Mouse (Mus musculus): ENCODE data around the gene Tmem167.
A peak's percentile ranks its signal among the peaks of the same experiment; 100 is the strongest.
"Not testable (repeated sequence)": the region's sequence is repeated elsewhere in the genome, so short reads cannot be mapped to it uniquely, and the experiment has no call there.

The Tmem167 gene

DNA sequence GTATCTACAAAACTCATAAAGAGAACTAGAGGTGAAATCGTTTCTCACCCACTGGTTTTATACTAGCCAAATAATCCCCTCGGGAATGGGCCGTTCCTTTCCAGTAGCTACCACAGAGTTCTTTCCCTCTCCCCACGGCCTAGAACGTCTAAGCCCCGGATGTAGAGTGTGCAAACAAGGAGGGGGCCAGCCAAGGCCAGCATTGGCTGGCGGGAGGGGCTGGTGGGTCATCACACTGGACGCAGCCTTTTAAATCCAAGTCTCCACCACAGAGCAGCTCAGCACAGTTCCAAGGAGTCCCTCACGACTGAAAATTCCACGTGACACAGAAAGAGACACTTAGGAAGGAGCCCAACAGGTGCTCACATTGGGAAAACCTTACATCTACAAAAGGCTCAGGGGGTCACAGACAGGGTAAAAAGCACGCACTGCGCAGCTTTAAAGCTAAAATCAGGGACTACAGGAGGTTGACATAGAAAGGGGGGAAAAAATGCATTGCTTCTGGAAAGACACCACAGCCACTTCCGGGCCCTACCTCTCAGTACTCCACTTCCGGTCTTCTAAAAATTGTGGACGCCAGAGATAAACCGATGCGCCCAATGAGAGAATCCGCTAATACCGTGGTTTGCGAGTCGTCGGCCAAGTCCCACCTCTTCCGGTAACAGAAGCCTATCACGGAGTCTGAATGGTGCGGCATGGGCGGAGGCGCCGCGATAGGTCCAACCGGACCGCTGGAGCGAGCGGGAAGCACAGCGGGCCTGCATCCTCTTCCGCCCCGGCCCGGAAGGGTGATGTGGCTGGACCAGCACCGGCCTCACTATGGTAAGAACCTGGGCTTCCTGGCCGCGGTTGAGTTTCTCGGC, at the start of gene Tmem167, which contains the start of gene Xrcc4:
TSS of gene Tmem167 (plus strand) at position 162 of the 863 bp plus-strand sequence.
TSS of gene Xrcc4 (minus strand) at position 647 of the 863 bp plus-strand sequence.
- DNase-seq (ENCODE audit: low spot score), result peak; percentile 89

DNA sequence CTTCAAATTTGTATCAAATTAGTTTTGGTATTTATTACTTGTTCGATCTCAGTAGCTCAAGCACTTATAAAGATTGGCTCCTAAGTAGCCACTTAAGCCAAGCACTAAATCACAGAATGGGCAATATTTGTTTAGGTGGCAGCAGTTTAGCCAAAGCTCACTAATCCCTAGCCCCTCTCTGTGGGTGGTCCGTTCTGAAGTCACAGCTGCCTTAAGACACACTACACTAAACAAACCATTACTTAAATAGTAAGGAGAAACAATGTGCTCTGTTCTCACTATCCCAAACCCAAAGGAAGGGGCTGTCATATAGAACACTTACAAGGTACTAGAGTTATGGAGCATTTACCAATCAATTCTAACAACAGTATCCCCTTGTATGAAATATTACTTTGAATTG, 49.3 kb upstream of the Tmem167 start:
- DNase-seq (ENCODE audit: low spot score), result no peak

DNA sequence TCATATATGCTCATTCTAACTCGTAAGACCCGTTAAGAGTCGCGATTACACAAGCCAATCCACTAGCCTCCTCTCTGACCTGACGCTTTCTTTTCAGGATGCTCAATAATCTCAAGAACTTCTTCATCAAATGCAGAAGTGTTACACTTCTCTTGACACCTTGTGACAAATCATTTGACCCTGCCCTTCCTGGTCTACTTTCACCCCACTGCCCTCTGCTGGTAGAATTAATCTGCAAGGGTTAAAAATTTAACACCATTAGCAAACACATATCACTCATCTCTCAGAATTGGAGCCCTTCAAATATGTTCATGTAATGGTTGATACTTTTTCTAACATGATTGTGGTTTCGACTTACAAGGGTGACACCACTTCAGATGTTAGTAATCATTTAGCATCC, 37.2 kb upstream of the Tmem167 start:
- DNase-seq (ENCODE audit: low spot score), result no peak

DNA sequence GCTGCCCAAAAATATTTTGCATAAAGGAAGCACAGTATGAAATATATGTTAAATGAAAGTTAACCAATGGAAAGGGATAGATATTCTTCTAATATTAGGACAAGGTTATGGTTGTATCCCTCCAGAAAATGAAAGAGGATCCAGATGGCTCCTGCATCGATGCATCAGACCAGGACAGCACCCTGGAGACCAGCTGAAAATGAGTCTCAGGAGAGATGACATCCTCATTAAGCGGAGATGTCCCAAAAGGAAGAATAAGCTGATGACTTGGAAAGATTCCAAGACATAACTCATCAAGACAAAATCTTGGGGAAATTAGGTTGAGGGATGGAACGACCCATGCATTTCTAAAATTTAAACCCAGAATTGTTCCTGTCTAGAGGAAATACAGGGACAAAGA, 36.5 kb upstream of the Tmem167 start:
- no peak for DNase-seq (ENCODE audit: low spot score)

DNA sequence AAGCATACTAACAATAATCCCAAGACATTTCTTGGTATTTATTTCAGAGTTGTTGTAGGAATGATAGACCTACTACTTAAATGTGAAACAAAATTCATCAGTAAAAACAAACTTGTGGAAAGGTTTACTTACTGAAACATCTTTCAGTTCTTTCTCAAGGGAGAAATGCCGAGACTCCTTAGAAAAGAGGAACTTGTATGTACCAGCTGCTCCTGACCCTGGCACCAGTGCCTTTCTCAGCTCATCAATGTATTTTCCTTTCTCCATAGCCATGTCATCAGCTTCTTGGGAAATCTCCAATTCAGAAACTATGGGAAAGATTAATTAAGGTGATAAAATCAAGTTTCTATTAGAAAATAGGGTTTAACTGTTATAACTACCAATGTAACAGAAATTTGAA, 27.0 kb upstream of the Tmem167 start:
- DNase-seq (ENCODE audit: low spot score), result no peak

DNA sequence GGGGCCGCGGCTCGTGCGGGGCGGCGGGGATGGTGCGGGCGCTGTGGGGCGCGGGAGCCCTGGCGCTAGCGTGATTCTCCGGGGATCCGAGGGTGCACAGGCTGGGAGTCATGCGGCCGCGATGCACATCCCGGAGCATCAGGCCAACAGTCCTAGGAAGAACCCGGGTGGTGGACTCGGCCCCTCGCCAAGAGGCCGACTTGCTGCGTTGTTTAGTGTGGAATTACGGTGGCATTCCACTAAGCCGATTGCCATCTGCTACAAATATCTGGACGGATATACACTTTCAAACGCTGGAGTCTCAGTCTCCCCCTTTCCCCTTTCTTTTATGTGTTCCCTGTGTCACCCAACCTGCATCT, 881 bp downstream of the Tmem167 start:
- DNase-seq (ENCODE audit: low spot score), result no peak

DNA sequence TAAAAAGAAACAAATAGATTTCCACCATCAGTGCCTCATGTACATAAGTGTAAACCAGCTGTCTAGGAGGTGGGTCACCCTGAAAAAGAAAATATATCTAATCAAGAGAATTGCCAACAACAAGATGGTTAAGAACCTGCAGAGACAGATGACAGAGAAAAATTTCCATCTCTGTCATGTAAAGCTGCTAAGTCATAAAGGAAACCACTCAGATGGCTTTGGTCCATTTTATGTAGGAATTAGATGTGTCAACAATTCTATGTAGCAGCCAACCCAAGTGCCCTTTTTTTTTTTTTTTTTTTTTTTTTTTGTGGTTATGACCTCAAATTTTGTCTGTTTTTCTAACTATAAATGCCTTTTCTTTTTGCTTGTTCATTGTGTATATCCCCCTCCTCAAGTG, 12.6 kb downstream of the Tmem167 start:
- no peak for DNase-seq (ENCODE audit: low spot score)

DNA sequence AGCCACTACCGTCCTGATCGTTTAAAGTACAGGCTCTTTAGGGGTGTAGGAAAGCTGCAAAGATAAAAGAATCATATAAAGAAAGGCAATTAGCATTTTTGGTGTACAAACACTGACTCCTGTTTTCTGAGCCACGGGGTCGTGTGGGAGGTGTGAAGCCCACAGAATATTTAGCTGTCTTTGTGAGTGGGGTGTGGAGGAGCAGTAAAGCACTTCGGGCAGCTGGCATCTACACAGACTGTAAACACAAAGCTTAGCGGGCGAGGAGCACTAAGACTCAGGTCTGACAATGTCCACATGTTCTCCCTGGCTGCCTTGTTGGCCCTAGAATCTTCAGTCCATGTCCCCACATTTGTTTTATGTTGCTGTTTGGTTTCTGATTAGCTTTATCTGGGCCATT, 17.2 kb downstream of the Tmem167 start:
- no peak for DNase-seq (ENCODE audit: low spot score)

DNA sequence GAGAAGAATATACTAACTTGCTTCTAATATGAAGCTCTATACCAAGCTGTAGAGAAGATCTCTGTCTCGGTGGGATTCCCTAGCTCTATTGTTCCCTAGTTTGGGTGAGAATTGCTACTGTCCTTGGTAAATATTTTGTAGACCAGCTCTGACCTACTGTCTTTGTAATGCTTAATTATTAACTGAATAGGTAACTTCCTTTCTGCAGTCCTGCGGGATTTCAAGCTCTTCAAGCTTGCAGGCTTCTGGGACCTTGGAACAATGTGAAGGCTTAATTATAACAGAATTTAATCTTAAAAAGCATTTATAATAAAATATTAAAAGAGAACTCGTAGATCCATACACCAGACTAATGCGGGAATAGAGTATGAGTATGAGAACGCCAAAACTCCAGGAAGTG, 19.8 kb downstream of the Tmem167 start:
- not testable (repeated sequence) for DNase-seq (ENCODE audit: low spot score)

DNA sequence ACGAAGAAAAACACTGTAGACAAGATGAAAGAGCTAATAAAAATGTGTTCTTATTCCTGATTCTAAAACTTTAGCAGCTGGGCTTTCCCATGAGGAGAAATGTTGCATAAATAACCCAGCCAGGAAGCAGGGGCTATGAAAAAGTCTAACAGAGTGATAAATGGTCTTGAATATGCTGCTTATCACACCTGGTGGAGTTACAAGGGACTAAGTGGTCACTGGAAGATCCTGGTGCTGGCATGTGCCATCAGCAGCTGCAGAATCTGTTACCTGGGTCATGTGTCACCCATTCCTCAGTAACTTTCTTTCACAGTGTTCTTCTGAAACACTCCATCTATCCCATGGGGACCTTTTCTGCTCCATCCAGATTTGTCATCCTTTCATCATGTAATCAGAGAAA, 22.8 kb downstream of the Tmem167 start:
- DNase-seq (ENCODE audit: low spot score), result no peak

DNA sequence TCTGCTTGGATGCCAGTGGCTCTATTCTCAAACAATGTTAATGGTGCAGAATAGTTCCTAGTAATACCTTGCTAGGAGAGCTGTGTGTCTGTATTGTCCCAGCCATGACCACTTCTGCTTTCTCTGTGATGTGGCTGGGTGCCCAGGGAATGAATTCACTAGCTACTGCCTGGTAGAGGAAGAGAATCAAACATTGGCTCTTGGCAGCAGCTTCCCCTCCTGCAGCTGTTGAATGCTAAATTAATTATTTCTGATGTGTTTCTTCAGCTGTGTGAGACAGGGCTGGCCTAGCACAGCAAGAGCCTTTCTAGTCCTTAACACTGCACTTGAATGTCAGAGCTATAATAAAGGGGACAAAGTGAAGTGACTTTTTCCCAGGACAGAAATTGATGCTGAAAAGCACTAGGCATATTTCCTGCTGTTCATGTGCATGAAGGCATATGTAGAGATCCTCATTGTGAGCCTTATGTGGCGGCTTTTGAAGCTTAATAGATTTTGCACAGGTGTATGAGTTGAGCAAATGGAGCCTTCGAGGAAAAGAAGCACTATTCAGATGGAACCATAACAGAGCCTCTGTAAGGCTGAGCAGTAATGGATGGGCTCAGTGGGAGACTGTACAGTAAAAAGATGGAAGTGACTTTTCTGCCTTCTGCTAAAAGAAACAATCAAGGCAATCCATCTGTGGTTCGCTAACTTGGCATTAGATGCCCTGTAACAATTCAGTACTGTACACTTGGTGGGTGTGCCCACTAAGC, 47.4 kb downstream of the Tmem167 start:
- DNase-seq (ENCODE audit: low spot score), result no peak

DNA sequence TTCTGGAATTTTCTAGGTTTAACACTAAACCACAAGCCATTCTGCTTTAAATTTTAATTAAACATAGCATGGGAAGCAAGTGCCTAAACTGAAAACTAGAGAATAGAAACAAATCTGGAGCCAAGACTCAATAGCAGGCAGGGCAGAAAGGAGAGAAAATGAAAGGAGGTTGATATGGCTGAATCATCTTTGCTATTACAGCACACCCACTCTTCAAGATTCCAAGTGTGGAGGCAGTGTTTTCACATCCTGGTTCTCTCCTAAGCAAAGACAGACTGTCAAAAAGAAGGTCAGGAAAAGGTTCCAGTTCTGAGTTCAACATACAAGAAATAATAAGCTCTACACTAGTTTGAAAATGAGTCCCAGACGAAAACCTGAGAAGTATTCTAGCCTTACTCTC, 52.8 kb downstream of the Tmem167 start:
- no peak for DNase-seq (ENCODE audit: low spot score)

DNA sequence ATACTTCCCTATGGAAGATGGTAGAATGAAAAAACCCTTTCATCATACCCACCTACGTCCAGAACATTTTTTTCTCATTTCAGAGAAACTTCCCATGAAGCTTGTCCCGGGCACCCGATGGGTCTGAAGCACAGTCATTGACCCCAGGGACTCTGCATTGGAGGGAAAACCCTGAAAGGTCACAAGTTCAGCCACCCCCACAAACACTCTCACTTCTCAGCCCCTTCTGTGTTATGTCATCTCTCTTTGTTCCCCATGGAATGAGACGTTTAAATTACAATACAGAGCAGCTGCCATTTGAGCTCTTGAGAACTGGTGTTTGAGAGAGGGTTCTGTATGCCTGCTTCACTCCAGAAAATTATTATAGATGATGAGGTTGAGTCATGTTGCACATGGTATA, 54.3 kb downstream of the Tmem167 start:
- DNase-seq (ENCODE audit: low spot score), result no peak

DNA sequence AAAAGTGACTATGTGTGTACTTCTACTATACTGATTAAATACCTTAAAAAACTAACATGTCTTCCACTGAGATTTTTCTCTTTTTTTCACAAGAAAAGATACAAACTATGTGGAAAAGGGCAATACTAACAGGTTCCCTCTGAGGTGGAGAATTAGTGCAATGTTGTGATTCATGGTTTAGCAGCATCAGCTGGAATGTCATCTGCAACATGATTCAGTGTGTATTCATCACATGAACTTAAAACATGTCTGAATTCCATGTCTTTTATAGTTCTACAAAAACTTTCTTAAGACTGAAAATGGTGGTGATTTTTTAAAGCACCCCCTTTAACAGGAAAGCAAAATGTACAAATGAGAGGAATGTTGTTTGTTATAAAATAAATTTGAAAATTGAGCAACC, 63.0 kb downstream of the Tmem167 start:
- DNase-seq (ENCODE audit: low spot score), result no peak

DNA sequence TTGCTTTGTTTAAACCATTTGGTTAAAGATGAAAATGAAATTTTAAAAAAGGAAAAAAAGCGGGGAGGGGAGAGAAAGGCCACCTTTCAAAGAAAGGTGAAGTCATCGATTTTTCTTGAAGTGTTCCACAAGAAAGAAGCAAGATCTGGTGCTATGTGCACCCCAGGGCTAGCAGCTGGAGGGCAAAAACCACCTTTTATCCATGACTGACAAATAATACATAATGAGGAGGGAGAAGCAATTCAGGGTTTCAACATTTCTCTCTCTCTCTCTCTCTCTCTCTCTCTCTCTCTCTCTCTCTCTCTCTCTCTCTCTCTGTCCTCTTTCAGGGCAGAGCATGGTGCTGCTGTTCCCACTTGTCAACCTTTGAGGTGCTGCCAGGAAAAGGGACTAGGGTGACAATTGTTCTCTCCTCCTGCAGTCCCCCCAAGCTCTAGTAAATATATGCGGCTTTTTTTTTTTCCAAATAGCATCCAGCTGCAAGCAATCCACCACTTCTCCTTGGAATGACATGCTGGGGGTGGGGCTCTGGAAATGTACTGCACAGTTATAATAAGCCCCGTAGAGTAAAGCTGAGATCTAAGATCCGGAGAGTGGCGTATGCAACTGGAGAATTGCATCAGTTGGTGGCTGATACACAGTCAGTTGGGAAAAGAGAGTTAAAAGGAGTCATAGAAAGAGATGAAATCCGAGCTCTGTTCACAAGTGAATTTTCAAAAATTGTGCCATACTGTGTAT, 63.8 kb downstream of the Tmem167 start:
- DNase-seq (ENCODE audit: low spot score), result no peak

DNA sequence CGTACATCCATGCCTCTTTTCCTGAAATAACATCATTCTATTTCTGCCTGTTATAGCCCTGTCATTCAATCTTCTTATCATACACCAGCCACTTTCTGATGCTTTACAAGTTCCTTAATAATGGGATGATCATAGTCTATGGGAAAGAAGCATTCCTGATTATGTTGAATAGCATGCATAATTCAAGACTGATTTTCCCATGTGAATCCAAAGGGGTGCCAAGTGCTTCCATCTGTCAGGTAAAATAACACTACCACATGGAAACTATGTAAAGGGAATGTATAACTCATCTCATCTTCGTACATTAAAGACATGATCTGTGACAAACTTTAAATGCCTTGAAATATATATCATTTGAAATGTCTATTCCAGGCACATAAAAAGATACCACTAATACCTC, 75.2 kb downstream of the Tmem167 start:
- DNase-seq (ENCODE audit: low spot score), result no peak

DNA sequence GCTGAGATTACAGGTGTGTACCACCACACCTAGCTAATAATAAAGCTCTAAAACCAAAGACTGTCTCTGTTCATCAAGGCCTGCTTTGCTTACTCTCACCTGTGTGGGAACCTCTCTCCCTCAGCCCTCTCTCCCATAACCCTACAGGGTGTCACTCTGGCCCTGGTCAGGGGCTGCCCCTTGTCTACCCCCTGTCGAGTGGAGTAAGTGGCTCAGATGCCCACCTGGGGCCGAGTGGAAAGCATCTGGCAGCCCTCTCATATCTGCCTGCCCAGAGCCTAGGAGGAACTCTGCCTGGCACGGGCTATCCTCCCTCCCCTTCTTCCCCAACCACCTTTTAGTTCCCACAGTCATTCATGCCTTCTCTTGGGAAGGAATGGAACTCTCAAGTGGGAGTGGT, 78.1 kb downstream of the Tmem167 start:
- DNase-seq (ENCODE audit: low spot score), result no peak

DNA sequence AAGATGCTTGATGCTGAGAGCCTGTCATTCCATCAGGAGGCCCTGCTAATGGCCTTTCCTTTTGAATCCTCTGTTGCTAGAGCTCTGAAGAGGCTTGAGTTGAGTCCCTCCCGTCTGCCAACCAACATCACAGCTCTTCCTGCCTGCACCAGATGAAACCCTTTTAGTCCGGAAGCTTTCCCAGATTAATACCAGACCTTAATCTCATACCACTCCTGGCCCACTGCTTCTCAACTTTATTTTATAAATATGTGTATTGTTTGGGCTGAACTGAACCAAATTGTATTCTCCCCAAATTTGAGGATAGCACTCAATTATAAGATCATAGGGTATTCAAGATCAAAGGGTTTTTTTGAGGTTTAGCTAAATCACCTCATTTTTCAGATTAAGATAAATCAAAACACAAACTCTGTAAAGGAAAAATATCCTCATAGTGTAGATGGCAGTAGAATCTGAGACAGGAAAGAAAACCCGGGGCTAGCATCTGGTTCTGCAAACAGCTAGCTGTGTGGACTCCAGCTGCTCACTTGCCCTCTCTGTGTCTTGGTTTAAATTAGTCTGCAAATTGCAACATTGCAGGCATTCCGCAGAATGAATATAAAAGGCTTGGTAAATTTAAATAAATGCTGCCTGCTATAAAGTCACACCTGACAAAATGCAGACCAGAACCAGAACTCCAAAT, 81.3 kb downstream of the Tmem167 start:
- no peak for DNase-seq (ENCODE audit: low spot score)

DNA sequence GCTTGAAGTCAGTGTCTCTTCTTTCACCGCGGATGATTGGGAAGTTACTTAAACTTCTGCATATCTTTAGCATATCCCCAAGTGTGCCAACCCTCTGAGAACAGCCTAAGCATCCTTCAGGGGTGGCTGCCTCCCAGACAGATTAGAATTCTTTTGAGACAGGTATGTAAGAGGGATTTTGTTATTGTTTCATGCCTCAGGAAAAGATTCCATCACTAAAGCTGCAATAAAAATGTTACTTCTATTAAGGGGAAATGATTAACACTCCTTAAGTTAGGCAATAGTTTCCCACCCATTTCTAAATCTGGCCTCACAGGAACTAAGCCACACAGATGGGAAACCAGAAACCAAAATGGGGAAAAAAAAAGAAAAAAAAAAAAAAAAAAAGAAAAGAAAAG, 81.9 kb downstream of the Tmem167 start:
- DNase-seq (ENCODE audit: low spot score), result no peak

DNA sequence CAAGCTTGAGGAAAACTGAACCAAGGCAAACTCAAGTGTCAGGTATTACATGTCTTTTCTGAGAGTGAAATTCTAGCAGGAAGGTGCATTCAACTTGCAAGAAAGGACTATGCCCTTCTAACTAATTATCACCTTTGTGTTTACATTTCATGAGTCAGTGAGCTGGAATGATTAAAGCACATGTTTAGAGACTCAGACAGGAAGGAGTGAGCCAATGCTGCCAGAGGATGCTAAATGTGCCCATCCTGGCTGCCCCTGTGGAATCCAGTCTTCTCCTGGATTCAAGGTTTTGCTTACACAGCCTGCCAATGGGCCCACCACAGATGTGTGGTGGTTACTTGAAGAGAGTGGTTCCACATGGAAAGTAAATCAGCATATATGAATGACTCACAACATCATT, 82.5 kb downstream of the Tmem167 start:
- DNase-seq (ENCODE audit: low spot score), result no peak

DNA sequence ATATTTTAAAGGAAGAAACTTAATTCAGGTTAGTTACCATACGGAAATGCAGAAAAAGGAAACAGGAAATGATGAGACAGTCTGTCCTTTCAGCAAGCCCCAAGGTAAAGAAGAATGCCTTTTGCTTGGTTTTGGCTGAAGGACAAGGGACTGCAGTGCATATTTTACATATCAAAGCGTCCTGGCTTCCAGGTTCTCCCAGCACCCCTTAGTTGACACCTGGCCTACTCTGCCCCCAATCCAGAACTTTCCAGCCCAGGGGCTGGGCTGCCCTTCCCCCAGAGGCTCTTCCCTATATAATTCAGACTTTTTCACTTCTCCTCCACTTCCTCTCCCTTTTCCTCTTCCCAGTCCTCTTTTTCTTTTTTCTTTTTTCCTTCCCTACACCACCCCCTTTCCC, 86.7 kb downstream of the Tmem167 start:
- DNase-seq (ENCODE audit: low spot score), result no peak

DNA sequence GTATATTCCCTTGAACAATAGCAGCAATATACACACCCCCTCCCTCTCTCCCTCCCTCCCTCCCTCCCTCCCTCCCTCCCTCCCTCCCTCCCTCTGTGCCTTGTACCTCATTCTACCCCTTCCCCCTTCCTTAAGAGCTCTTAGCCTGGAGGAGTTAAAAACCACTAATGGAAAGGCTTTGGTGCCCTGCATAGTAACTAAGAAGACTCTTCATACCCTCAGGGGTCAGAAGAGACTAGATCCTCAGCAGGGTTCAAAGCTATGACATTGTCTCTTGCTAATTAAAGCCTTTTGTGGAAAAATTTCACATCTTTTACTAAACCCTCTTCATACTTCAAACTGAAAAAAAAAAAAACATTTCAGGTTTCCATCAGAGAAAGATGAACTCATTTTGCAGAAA, 93.3 kb downstream of the Tmem167 start:
- DNase-seq (ENCODE audit: low spot score), result no peak
